Mouse (Mus musculus) intestine, embryonic 14.5 days (tissue): ENCODE data around the gene Megf11. TPM values are rescaled to one million over a fixed set of nuclear protein-coding genes. Genes with fewer than 3 reads are reported as not detected.

Experiments
- ATAC-seq: fragments of 200-750 bp; cut with Nextera tagmentation; replicated peaks from 2 replicates; pipeline ENCODE4 v1.8.0; 2017; ENCODE audit warnings: low read depth, moderate number of reproducible peaks, moderate TSS enrichment, moderate library complexity; ENCODE audit not compliant: low FRiP score, low TSS enrichment
- DNase-seq: peaks from one replicate; pipeline ENCODE4 v3.0.0-alpha.2; 2018; ENCODE audit warnings: low spot score
- H3K27ac ChIP-seq: fragments of 300-500 bp; sonication (generic); 2 replicates; pipeline ENCODE4 v1.5.1; 2014; ENCODE audit warnings: low read depth, mild to moderate bottlenecking, control low read depth
- H3K27me3 ChIP-seq: fragments of 300-500 bp; sonication (generic); replicated peaks from 2 replicates; pipeline ENCODE4 v1.6.1; 2014; ENCODE audit warnings: low read length, control low read depth; ENCODE audit not compliant: control insufficient read depth, insufficient read depth
- H3K36me3 ChIP-seq: fragments of 300-500 bp; sonication (generic); 2 replicates; pipeline ENCODE4 v1.6.1; 2014; ENCODE audit warnings: low read length, control low read depth; ENCODE audit not compliant: control insufficient read depth, insufficient read depth
- H3K4me1 ChIP-seq: fragments of 300-500 bp; sonication (generic); replicated peaks from 2 replicates; pipeline ENCODE4 v1.6.1; 2014; ENCODE audit warnings: low read length, control low read depth, mixed read lengths; ENCODE audit not compliant: control insufficient read depth, insufficient read depth
- H3K4me2 ChIP-seq: fragments of 300-500 bp; sonication (generic); 2 replicates; pipeline ENCODE4 v1.6.1; 2014; ENCODE audit warnings: low read length
- H3K4me3 ChIP-seq: fragments of 300-500 bp; sonication (generic); 2 replicates; pipeline ENCODE4 v1.5.1; 2014; ENCODE audit warnings: low read depth, low read length, control low read depth, mixed read lengths
- H3K9ac ChIP-seq: fragments of 300-500 bp; sonication (generic); 2 replicates; pipeline ENCODE4 v1.6.1; 2014; ENCODE audit warnings: mild to moderate bottlenecking, low read length
- H3K9me3 ChIP-seq: fragments of 300-500 bp; sonication (generic); 2 replicates; pipeline ENCODE4 v1.6.1; 2016; ENCODE audit warnings: low read length, control low read depth; ENCODE audit not compliant: control insufficient read depth
- WGBS: fragments of 180-500 bp; shearing (Covaris S2); extraction: QIAGEN DNeasy Blood & Tissue Kit; methylation state at CpG from one replicate; pipeline ENCODE4 v1.1.7; 2014; 5-methylcytosine and 5-hydroxymethylcytosine counted together
- polyA plus RNA-seq: library from polyadenylated mRNA; unstranded; fragments of >200 nt; fragmentation: Nextera tagmentation; extraction: Ambion mirVana; gene quantifications from 2 replicates; pipeline ENCODE4 v1.2.1, GENCODE M21; 2014

Megf11 gene
- polyA plus RNA-seq, 1 experiment from 2014 or later = 1.1 TPM

DNA sequence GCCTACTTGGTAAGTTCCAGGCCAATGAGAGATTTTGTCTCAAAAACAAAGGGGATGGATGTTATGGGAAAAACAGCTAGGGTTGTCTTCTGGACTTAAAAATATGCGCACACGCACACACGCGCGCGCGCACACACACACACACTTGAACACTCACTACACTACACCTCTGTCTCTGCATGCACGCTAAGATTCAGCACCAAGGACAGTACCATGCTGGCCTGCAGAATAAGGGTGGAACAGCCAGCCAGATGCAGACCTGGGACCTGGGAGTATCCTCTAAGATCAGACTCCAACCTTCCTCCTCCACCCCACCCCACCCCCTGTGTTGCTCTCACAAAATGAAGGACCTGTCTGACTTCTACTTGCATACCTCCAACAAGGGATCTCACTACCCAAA is 239.1 kb downstream of the Megf11 start:
- WGBS = 59% methylated on average over 8 of the region's 8 CpGs
- no peaks in the 10 kb centered on the region for H3K27me3 ChIP-seq
- H3K4me3 ChIP-seq = no peak overlapping the region
- H3K27ac ChIP-seq = no peak overlapping the region
- H3K9me3 ChIP-seq = no peaks in the 10 kb centered on the region
- no peaks in the 10 kb centered on the region for H3K4me1 ChIP-seq
- no peak overlapping the region for H3K4me2 ChIP-seq
- H3K9ac ChIP-seq = no peak overlapping the region
- H3K36me3 ChIP-seq = no peaks in the 10 kb centered on the region
- DNase-seq (peak; percentile 90), ATAC-seq (no peak)

DNA sequence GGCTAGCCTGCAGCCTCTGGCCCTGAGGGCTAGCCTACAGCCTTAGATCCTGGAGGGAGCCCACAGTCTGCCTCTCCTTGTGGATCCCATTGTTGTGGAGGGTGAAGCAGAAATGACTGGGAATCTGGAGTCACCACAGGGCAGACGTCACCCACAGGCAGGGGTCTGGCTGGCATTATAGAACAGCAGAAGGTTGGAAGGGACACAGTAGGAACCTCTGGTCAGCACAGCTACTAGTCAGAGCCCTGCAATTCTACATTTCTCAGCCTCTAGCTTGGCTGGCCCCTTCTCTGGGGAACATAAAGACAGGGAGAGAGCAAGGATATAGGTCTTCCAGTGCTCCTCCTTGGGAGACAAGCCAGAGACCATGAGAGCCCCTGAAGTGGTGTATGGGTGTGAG is 244.4 kb downstream of the Megf11 start:
- no peaks in the 10 kb centered on the region for H3K9me3 ChIP-seq
- H3K27ac ChIP-seq = no peak overlapping the region
- H3K36me3 ChIP-seq = no peaks in the 10 kb centered on the region
- H3K4me3 ChIP-seq = no peak overlapping the region
- DNase-seq = no peak
- no peaks in the 10 kb centered on the region for H3K27me3 ChIP-seq
- no peaks in the 10 kb centered on the region for H3K4me1 ChIP-seq
- no peak for ATAC-seq
- H3K9ac ChIP-seq = no peak overlapping the region
- WGBS = 22% methylated on average over 1 of the region's 1 CpGs
- H3K4me2 ChIP-seq = no peak overlapping the region

DNA sequence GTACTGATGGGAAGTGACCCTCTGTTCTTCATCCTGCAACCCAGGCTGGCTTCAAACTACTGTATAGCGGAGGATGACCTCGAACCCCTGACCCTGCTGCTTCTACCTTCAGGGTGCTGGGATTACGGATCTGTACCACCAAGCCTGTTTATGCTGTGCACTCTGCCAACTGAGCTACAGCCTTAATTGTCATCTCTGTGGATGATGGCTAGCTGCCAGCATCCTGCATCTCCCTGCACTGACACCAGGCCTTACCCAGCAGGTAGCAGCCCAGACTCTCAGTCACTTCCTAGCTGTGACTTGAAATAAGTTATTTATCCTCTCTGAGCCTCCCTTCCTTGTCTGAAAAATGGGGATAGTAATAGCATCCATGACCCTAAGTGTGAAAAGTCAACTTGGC is 247.7 kb downstream of the Megf11 start:
- Histone ChIP-seq H3K36me3 (no peaks in the 10 kb centered on the region), H3K9me3 (no peaks in the 10 kb centered on the region), H3K4me1 (no peaks in the 10 kb centered on the region), H3K27ac (no peak overlapping the region), H3K4me3 (no peak overlapping the region), H3K27me3 (no peaks in the 10 kb centered on the region), H3K9ac (no peak overlapping the region), H3K4me2 (no peak overlapping the region)
- ATAC-seq (no peak), DNase-seq (no peak)
- 90% methylated on average over 3 of the region's 3 CpGs for WGBS

DNA sequence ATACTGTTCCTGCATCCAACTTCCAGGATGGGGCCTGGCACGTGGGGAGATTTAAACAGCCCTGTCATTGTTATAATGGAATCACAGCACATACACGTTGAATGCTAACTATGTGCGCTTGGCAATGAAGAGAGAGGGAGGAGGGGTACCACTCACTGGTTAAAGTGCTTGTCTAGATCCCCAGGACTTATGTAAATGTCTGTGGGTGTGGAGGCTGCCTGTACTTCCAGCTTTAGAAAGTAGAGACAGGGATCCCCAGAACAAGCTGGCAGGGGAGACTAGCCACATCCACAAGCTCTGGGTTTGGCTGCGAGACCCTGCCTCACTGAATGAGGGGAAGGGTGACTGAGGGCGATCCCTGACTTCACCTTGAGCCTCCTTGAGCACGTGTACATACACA is 250.7 kb downstream of the Megf11 start:
- H3K9me3 ChIP-seq = no peaks in the 10 kb centered on the region
- no peak overlapping the region for H3K4me3 ChIP-seq
- H3K27ac ChIP-seq = no peak overlapping the region
- ATAC-seq (no peak), DNase-seq (no peak)
- no peaks in the 10 kb centered on the region for H3K4me1 ChIP-seq
- H3K36me3 ChIP-seq = no peaks in the 10 kb centered on the region
- 69% methylated on average over 6 of the region's 6 CpGs for WGBS
- no peaks in the 10 kb centered on the region for H3K27me3 ChIP-seq
- H3K4me2 ChIP-seq = no peak overlapping the region
- H3K9ac ChIP-seq = no peak overlapping the region

DNA sequence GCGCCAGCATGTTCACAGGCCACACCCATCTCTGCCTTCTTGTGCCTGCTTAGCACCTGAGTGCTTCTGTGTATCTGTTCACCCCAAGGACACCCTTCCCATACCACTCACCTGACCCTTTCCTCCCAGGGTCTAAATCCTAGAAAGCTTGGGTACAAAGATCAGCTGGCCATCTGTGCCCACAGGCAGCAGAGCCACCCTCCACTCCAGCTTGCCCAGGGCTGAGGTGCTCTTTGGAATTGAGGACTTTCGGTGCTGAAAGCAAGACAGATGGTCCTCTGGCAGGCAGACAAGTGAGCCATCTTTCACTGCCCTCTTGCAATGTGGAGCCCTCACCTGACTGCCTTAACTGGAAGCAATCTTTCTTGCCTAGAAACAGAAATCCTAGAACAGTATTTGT is 251.5 kb downstream of the Megf11 start:
- ATAC-seq = no peak
- H3K4me3 ChIP-seq = no peak overlapping the region
- no peak overlapping the region for H3K4me2 ChIP-seq
- DNase-seq = no peak
- 64% methylated on average over 2 of the region's 2 CpGs for WGBS
- H3K27ac ChIP-seq = no peak overlapping the region
- H3K36me3 ChIP-seq = no peaks in the 10 kb centered on the region
- H3K9me3 ChIP-seq = no peaks in the 10 kb centered on the region
- H3K9ac ChIP-seq = no peak overlapping the region
- no peaks in the 10 kb centered on the region for H3K27me3 ChIP-seq
- no peaks in the 10 kb centered on the region for H3K4me1 ChIP-seq

DNA sequence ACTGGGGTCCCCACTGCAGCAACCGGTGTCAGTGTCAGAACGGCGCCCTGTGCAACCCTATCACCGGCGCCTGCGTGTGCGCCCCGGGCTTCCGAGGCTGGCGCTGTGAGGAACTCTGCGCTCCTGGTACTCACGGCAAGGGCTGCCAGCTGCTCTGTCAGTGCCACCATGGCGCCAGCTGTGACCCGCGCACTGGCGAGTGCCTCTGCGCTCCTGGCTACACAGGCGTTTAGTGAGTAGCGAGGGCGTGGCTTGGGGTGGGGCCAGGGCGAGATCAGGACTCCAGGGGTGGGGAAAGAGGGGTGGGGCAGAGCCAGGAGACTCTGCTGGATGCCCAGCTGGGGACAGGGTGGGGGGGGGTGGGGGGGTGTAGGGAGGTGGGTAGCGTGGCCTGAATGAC is 252.8 kb downstream of the Megf11 start:
- DNase-seq (no peak), ATAC-seq (0 out of 2 replicates have a peak, but pooled peaks have one; percentile 36)
- Histone ChIP-seq H3K4me1 (no peaks in the 10 kb centered on the region), H3K27ac (no peak overlapping the region), H3K9ac (no peak overlapping the region), H3K27me3 (no peaks in the 10 kb centered on the region), H3K4me2 (peak overlapping the region; percentile 45), H3K4me3 (peak overlapping the region; percentile 19; the same call in 1 of the 2 replicates), H3K36me3 (no peaks in the 10 kb centered on the region), H3K9me3 (no peaks in the 10 kb centered on the region)
- 2% methylated on average over 22 of the region's 22 CpGs for WGBS

DNA sequence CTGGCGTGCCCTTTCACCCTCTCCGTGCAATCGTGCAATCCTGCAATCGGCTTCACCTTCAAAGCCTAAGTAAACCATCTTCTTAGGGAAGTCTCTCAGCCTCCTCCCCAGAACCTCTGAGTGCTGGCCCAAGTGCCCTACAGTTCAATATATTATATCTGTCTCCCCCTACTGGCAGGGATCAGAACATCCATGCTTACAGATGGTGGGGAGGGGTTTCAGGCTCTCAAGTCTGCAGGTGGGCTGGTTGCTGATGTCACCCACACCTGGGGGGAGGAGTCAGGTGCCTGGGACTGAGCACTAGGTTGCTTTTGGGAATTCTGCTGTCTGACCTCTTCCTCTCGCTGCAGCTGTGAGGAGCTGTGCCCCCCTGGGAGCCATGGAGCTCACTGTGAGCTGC is 254.2 kb downstream of the Megf11 start:
- DNase-seq = peak; percentile 67
- 11% methylated on average over 5 of the region's 5 CpGs for WGBS
- H3K27me3 ChIP-seq = no peaks in the 10 kb centered on the region

DNA sequence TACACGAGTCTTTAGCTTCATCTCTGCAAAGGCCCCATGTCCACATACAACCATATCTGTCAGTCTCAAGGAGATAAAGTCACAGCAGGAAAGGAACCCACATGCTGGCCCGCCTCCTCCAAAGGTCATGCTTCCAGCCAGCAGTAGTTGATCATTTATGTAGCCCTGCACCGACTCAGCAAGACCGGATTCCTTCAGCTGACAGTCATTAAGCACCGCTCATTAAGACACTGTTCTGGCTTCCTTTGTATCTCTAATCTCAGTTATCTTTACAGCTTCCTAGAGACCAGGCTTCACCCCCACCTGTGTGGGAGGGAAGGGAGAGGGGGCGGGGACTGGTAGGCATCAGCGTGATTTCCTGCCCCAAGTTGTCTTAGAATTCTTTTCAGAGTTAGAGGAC is 258.7 kb downstream of the Megf11 start:
- DNase-seq (peak; percentile 57), ATAC-seq (no peak)
- H3K9ac ChIP-seq = no peak overlapping the region
- H3K4me2 ChIP-seq = no peak overlapping the region
- 0 out of 2 replicates have a peak, but pooled peaks cover 6% of the 10 kb centered on the region for H3K4me1 ChIP-seq
- no peaks in the 10 kb centered on the region for H3K9me3 ChIP-seq
- no peaks in the 10 kb centered on the region for H3K27me3 ChIP-seq
- no peaks in the 10 kb centered on the region for H3K36me3 ChIP-seq
- H3K27ac ChIP-seq = no peak overlapping the region
- 19% methylated on average over 7 of the region's 7 CpGs for WGBS
- no peak overlapping the region for H3K4me3 ChIP-seq

More for the DNA sequence above, 254.2 kb downstream of the Megf11 start:
- no peak overlapping the region for H3K4me3 ChIP-seq
- H3K27ac ChIP-seq = no peak overlapping the region
- no peak for ATAC-seq
- H3K36me3 ChIP-seq = no peaks in the 10 kb centered on the region
- H3K9me3 ChIP-seq = no peaks in the 10 kb centered on the region
- H3K4me1 ChIP-seq = 0 out of 2 replicates have a peak, but pooled peaks cover 6% of the 10 kb centered on the region
- no peak overlapping the region for H3K9ac ChIP-seq
- H3K4me2 ChIP-seq = no peak overlapping the region

DNA sequence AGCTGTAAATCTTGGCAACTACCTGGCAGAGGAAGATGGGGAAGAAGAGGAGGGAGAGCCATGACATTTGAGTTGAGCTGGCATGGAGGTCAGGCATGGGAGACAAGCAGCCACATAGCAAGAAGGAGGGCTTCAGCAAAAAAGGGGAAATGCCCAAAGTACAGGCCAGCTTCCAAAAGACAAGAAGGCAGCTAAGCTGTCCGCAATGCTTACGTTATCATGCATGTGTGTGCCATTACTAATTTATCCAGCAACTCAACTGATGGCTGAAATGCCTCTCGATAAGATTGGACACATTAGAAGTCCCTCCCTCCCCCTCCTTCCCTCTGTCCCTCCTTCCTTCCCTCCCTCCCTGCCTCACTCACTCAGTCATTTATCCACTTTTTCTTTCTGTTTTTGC is 260.0 kb downstream of the Megf11 start:
- Histone ChIP-seq H3K9ac (no peak overlapping the region), H3K4me1 (0 out of 2 replicates have a peak, but pooled peaks cover 6% of the 10 kb centered on the region), H3K9me3 (no peaks in the 10 kb centered on the region), H3K36me3 (no peaks in the 10 kb centered on the region), H3K4me2 (no peak overlapping the region), H3K27me3 (no peaks in the 10 kb centered on the region), H3K27ac (no peak overlapping the region), H3K4me3 (no peak overlapping the region)
- DNase-seq = no peak
- no peak for ATAC-seq
- WGBS = 86% methylated on average over 3 of the region's 3 CpGs
